Mouse (Mus musculus): ENCODE data around the gene Gm609. TPM values are rescaled to one million over a fixed set of nuclear protein-coding genes. Genes with fewer than 3 reads are reported as not detected.

Gene Gm609
- not detected for total RNA-seq (2023)

GRCm38 (mm10) chr16:45492927-45493326 lies at the start of gene Gm609:
Gene Gm609, minus strand, starts transcription at chr16:45492969.

GRCm38 (mm10) chr16:45535009-45535408 lies 42.2 kb upstream of the Gm609 start, which contains the start of gene Slc9c1:
Gene Slc9c1, plus strand, starts transcription at chr16:45535309.

DNA sequence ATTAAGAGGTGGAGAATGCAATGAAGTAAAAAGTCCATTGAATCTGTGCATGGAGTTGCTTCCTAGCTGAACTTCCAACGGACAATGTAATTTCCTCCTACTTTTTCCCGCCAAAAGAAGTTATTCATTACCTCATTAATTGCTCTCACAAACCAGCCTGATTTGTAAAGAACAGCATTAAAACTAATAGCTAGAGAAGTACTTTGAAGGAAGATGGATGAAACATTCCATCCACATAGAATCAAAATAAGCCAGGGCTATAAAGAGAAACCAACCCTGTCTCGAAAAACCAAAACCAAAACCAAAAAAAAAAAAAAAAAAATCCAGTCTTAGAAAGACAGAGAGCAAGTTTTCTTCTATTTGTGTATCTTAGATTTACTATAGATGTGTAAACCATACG lies 39.2 kb upstream of the Gm609 start, which contains the start of gene Gm17783:
Gene Gm17783 (minus strand): TSS at position 101 of the 400 bp plus-strand sequence.

GRCm38 (mm10) chr16:45408425-45409063 lies 84.2 kb downstream of the Gm609 start, which contains the start of gene Cd200:
Gene Cd200, minus strand, starts transcription at chr16:45409053.

Other genes starting within 250 kb of the Gm609 start
- gene Cd200, start 83.9 kb downstream of the Gm609 start, total RNA-seq (2023), result 10.1 TPM
- not detected for gene Gm17783, start 39.1 kb upstream of the Gm609 start, total RNA-seq (2023)
- gene Slc9c1, start 42.3 kb upstream of the Gm609 start, total RNA-seq (2023), result not detected
- gene Gcsam, start 117.4 kb upstream of the Gm609 start, total RNA-seq (2023), result 0.32 TPM
- not detected for gene BC016579, start 161.1 kb upstream of the Gm609 start, total RNA-seq (2023)
- gene Tmprss7, start 200.7 kb upstream of the Gm609 start, total RNA-seq (2023), result not detected
- gene Tagln3, start 231.6 kb upstream of the Gm609 start, total RNA-seq (2023), result not detected
- 43.3 TPM for gene Abhd10, start 250.0 kb upstream of the Gm609 start, total RNA-seq (2023)

Data from CD4-positive naive resting alpha-beta T cell, adult 76 days (primary cell).